Comparison of ENCODE assay signal across 8 mouse cellular contexts in genomic region chr2:50520169-50520568, GRCm38 (mm10).
A peak's percentile ranks its signal among the peaks of the same experiment; 100 is the strongest.
DNase-seq lines count a peak whose midpoint lies in the region; ATAC-seq and TF ChIP-seq lines count a peak whose summit lies in the region.

No protein-coding gene starts in this region.

- DNase-seq in heart, embryonic 10.5 days (ENCODE audit: low spot score): no peak
- DNase-seq in heart, postnatal 36 days: no peak
- DNase-seq in embryo, embryonic 11 days: peak; percentile 25
- peak; percentile 34 for DNase-seq in forebrain, postnatal 0 days
- DNase-seq in midbrain, embryonic 11.5 days (ENCODE audit: low spot score, missing footprints): peak; percentile 81
- DNase-seq in kidney, postnatal 36 days: no peak
- DNase-seq in ovary, postnatal 36 days (ENCODE audit: low spot score): no peak

- H3K4me2 ChIP-seq in forebrain, postnatal 0 days (ENCODE audit: low read depth): peak overlapping the region; percentile 13
- H3K4me2 ChIP-seq in midbrain, embryonic 11.5 days: no peak overlapping the region
- no peak overlapping the region for H3K4me2 ChIP-seq in kidney, embryonic 16.5 days (replicated peaks; ENCODE audit: low read depth, low read length)

- intact Hi-C loops in heart, postnatal 36 days (cut with DNase I): no loop called here

- peak overlapping the region; percentile 32 for H3K4me3 ChIP-seq in heart, embryonic 10.5 days
- no peak overlapping the region for H3K4me3 ChIP-seq in forebrain, postnatal 0 days (ENCODE audit: low read depth, low read length)
- no peak overlapping the region for H3K4me3 ChIP-seq in midbrain, embryonic 11.5 days (ENCODE audit: low read depth, low read length)
- H3K4me3 ChIP-seq in kidney, embryonic 16.5 days (ENCODE audit: low read length): no peak overlapping the region

- H3K4me1 ChIP-seq in heart, embryonic 10.5 days: no peaks in the 10 kb centered on the region
- H3K4me1 ChIP-seq in forebrain, postnatal 0 days (ENCODE audit: insufficient read depth): no peaks in the 10 kb centered on the region
- no peaks in the 10 kb centered on the region for H3K4me1 ChIP-seq in midbrain, embryonic 11.5 days (ENCODE audit: control insufficient read depth, insufficient read depth, low read length)
- H3K4me1 ChIP-seq in kidney, embryonic 16.5 days (ENCODE audit: insufficient read depth, low read length): peaks cover 7% of the 10 kb centered on the region; the same call in 1 of the 2 replicates

- peak; percentile 62 for ATAC-seq in forebrain, postnatal 0 days
- ATAC-seq in midbrain, embryonic 11.5 days (ENCODE audit: low FRiP score): no peak
- no peak for ATAC-seq in kidney, embryonic 16.5 days (ENCODE audit: low FRiP score, low TSS enrichment)

- H3K27me3 ChIP-seq in heart, embryonic 10.5 days (ENCODE audit: insufficient read depth, poor library complexity, severe bottlenecking): no peaks in the 10 kb centered on the region
- no peaks in the 10 kb centered on the region for H3K27me3 ChIP-seq in forebrain, postnatal 0 days (ENCODE audit: insufficient read depth, low read length)
- H3K27me3 ChIP-seq in midbrain, embryonic 11.5 days (ENCODE audit: control insufficient read depth, insufficient read depth, low read length): no peaks in the 10 kb centered on the region
- H3K27me3 ChIP-seq in kidney, embryonic 16.5 days (ENCODE audit: insufficient read depth, low read length): no peaks in the 10 kb centered on the region

- H3K27ac ChIP-seq in heart, embryonic 10.5 days: no peak overlapping the region
- peak overlapping the region; percentile 1; the same call in 1 of the 2 replicates for H3K27ac ChIP-seq in forebrain, postnatal 0 days (ENCODE audit: low read depth, low read length)
- H3K27ac ChIP-seq in midbrain, embryonic 11.5 days (ENCODE audit: low read depth, low read length): no peak overlapping the region
- H3K27ac ChIP-seq in kidney, embryonic 16.5 days (ENCODE audit: low read length): no peak overlapping the region

- WGBS in heart, embryonic 10.5 days: 8% methylated on average over 8 of the region's 8 CpGs
- WGBS in forebrain, postnatal 0 days: 15% methylated on average over 8 of the region's 8 CpGs
- 33% methylated on average over 8 of the region's 8 CpGs for WGBS in midbrain, embryonic 11.5 days
- 25% methylated on average over 8 of the region's 8 CpGs for WGBS in kidney, embryonic 16.5 days

- peak overlapping the region; percentile 26; the same call in 1 of the 2 replicates for H3K9ac ChIP-seq in forebrain, postnatal 0 days
- H3K9ac ChIP-seq in midbrain, embryonic 11.5 days (ENCODE audit: low read length): peak overlapping the region; percentile 33; the same call in 1 of the 2 replicates
- no peak overlapping the region for H3K9ac ChIP-seq in kidney, embryonic 16.5 days (replicated peaks; ENCODE audit: low read length)

- H3K36me3 ChIP-seq in heart, embryonic 10.5 days: no peaks in the 10 kb centered on the region
- no peaks in the 10 kb centered on the region for H3K36me3 ChIP-seq in forebrain, postnatal 0 days (ENCODE audit: insufficient read depth)
- H3K36me3 ChIP-seq in midbrain, embryonic 11.5 days (ENCODE audit: control insufficient read depth, insufficient read depth, low read length): no peaks in the 10 kb centered on the region
- no peaks in the 10 kb centered on the region for H3K36me3 ChIP-seq in kidney, embryonic 16.5 days (ENCODE audit: insufficient read depth, low read length)

- H3K9me3 ChIP-seq in heart, embryonic 10.5 days: no peaks in the 10 kb centered on the region
- no peaks in the 10 kb centered on the region for H3K9me3 ChIP-seq in forebrain, postnatal 0 days (ENCODE audit: low read length)
- H3K9me3 ChIP-seq in midbrain, embryonic 11.5 days (ENCODE audit: control insufficient read depth, low read length): no peaks in the 10 kb centered on the region
- no peaks in the 10 kb centered on the region for H3K9me3 ChIP-seq in kidney, embryonic 16.5 days (ENCODE audit: low read length)

- TF ChIP-seq CTCF in forebrain, postnatal 0 days (IDR thresholded peaks at IDR 0.05; ENCODE audit: low read depth): no peak

Comparison
In these comparisons a context has a peak if more than half of its experiments do, and no peak if none do; other contexts are left out.
1. DNase-seq: peak in embryo, embryonic 11 days (single experiment), forebrain, postnatal 0 days (single experiment) and midbrain, embryonic 11.5 days (single experiment); none in heart, embryonic 10.5 days (single experiment), heart, postnatal 36 days (0 of 2), kidney, postnatal 36 days (0 of 2) and ovary, postnatal 36 days (single experiment).